Mouse (Mus musculus): ENCODE results near the gene Espl1.
"Not testable (repeated sequence)": the region's sequence is repeated elsewhere in the genome, so short reads cannot be mapped to it uniquely, and the experiment has no call there.

DNA sequence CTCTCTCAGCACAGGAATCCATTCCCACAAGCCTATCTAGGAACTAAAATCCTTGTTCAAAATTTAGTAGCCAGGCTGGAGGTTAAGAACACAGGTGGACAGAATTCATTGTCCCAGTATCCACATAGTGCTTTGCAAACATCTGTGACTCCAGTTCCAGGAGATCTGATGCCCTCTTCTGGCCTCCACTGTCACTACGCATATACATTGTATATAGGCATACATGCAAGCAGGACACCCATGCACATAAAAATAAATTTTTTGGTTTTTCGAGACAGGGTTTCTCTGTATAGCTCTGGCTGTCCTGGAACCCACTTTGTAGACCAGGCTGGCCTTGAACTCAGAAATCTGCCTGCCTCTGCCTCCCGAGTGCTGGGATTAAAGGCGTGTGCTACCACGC lies 39.9 kb downstream of the Espl1 start:
- not testable (repeated sequence) for TF ChIP-seq POLR2A (IDR thresholded peaks at IDR 0.05; ENCODE audit: extremely low read depth, insufficient read depth, low read length); CTCF (IDR thresholded peaks at IDR 0.05; ENCODE audit: low read depth, low read length)

Data from liver, adult 2 months (tissue).